Mouse (Mus musculus) small intestine, adult 2 months (tissue): Measurements from ENCODE around the gene Dnaic1.

Experiments used
- CTCF ChIP-seq: fragments of 200-500 bp; IDR thresholded peaks from 2 replicates; pipeline ENCODE4 v1.5.1; 2012; ENCODE audit warnings: low read depth, mild to moderate bottlenecking, control low read depth, inconsistent platforms, low read length, moderate library complexity, mixed read lengths; ENCODE audit not compliant: insufficient replicate concordance, insufficient read length; ENCODE audit errors: extremely low read depth
- POLR2A ChIP-seq: fragments of 200-500 bp; IDR thresholded peaks from 2 replicates; pipeline ENCODE4 v1.6.1; 2012; ENCODE audit warnings: low read depth, mild to moderate bottlenecking, control low read depth, inconsistent platforms, low read length, moderate library complexity

- no peak for TF ChIP-seq POLR2A
- TF ChIP-seq CTCF: no peak
Observed at GRCm38 (mm10) chr4:41527076-41527475, 42.5 kb upstream of the Dnaic1 start.
